Mouse (Mus musculus) liver, adult 2 months (tissue): ENCODE measurements around the gene Gm10600. TPM values are rescaled to one million over a fixed set of nuclear protein-coding genes. Genes with fewer than 3 reads are reported as not detected.
"Not testable (repeated sequence)": the region's sequence is repeated elsewhere in the genome, so short reads cannot be mapped to it uniquely, and the experiment has no call there.

Source experiments
- DNase-seq: peaks from one replicate; pipeline ENCODE4 v3.0.0-alpha.2; 2011; ENCODE audit warnings: low read depth, low spot score; ENCODE audit errors: extremely low read depth
- H3K27ac ChIP-seq: fragments of 200-500 bp; replicated peaks from 2 replicates; pipeline ENCODE4 v1.5.1; 2012; ENCODE audit warnings: low read depth, mild to moderate bottlenecking, control low read depth, inconsistent platforms, low read length; ENCODE audit not compliant: insufficient read depth
- H3K27me3 ChIP-seq: fragments of 200-500 bp; 2 replicates; pipeline ENCODE4 v1.6.1; 2012; ENCODE audit warnings: mild to moderate bottlenecking, moderate library complexity, low read length, inconsistent platforms; ENCODE audit not compliant: control insufficient read depth, insufficient read depth
- H3K36me3 ChIP-seq: fragments of 200-500 bp; 2 replicates; pipeline ENCODE4 v1.6.1; 2012; ENCODE audit warnings: low read length, inconsistent platforms; ENCODE audit not compliant: control insufficient read depth, insufficient read depth
- H3K4me1 ChIP-seq: fragments of 200-500 bp; 2 replicates; pipeline ENCODE4 v1.6.1; 2011; ENCODE audit warnings: low read length; ENCODE audit not compliant: control insufficient read depth, insufficient read depth
- H3K4me3 ChIP-seq: fragments of 200-500 bp; 2 replicates; pipeline ENCODE4 v1.5.1; 2011; ENCODE audit warnings: low read depth, mild to moderate bottlenecking, control low read depth, low read length, moderate library complexity; ENCODE audit not compliant: insufficient read depth
- H3K79me2 ChIP-seq: fragments of 200-500 bp; 2 replicates; pipeline ENCODE4 v1.6.1; 2012; ENCODE audit warnings: inconsistent platforms, mild to moderate bottlenecking, low read length, moderate library complexity; ENCODE audit not compliant: control insufficient read depth, insufficient read depth
- H3K9ac ChIP-seq: fragments of 200-500 bp; 2 replicates; pipeline ENCODE4 v1.6.1; 2012; ENCODE audit warnings: low read depth, mild to moderate bottlenecking, control low read depth, inconsistent platforms, low read length
- WGBS: fragments of 180-500 bp; shearing (Covaris S2); methylation state at CpG from one replicate; pipeline ENCODE4 v1.1.7; 2018; 5-methylcytosine and 5-hydroxymethylcytosine counted together
- polyA plus RNA-seq: library from polyadenylated mRNA; depleted of rRNA; stranded (reverse); fragments of >200 nt; gene quantifications from 2 replicates; pipeline ENCODE4 v1.2.3, GENCODE M21; 2012; rRNA removed
- total RNA-seq: library from RNA; depleted of rRNA; stranded (reverse); fragments of >200 nt; gene quantifications from 2 replicates; pipeline ENCODE4 v1.2.3, GENCODE M21; 2014; rRNA removed

Gene Gm10600
- not detected in 2 replicates for total RNA-seq
- not detected in 2 replicates for polyA plus RNA-seq

DNA sequence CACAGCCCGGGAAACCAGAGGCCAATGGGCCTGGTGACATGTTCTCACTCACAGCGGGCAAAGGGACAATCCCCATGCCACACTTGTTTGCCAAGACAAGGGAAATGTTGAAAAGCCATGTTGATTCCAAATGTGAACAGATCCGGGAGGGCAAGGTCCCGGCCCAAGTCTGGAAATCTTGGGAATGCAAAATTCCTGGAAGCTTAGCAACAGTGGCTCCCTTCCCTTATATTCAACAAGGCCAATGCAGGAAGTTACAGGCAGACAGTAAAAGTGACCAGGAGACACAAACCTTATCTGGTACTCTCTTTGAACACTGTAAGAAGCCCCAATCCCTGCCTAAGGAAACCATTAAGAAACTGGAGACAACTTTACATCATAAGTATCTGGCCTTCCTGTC is at the start of gene Gm10600:
TSS of gene Gm10600 (plus strand) at position 301 of the 400 bp plus-strand sequence.
- not testable (repeated sequence) for H3K27ac ChIP-seq, H3K4me3 ChIP-seq, H3K9ac ChIP-seq, DNase-seq, H3K79me2 ChIP-seq, H3K36me3 ChIP-seq, H3K27me3 ChIP-seq, H3K4me1 ChIP-seq
- WGBS = no CpG with 5 or more reads among the region's 4 CpGs

DNA sequence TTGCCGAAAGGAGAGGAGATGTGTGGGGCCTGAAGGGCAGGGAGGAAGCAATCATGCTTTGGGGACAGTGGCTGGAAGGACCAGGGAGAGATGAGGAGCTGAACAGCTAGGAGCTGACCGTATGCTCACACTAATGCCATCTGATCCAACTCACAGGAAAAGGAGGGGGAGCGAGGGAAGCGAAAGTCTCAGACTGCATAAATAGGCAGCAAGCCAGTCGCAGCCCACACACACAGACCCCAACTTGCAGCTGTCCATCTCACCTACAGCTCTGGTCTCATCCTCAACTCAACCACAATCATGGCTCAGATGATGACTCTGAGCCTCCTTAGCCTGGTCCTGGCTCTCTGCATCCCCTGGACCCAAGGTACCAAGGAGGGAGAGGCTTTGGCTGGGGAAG is 15.0 kb downstream of the Gm10600 start, which contains the start of gene Ccl21b:
TSS of gene Ccl21b (plus strand) at position 301 of the 400 bp plus-strand sequence.
- not testable (repeated sequence) for H3K27me3 ChIP-seq, H3K4me3 ChIP-seq, DNase-seq, H3K4me1 ChIP-seq, H3K9ac ChIP-seq, H3K79me2 ChIP-seq, H3K27ac ChIP-seq, H3K36me3 ChIP-seq
- no CpG with 5 or more reads among the region's 5 CpGs for whole genome bisulfite sequencing

Other genes with a start within 250 kb of the Gm10600 start
- gene Gm21093, start 205.9 kb upstream of the Gm10600 start, total RNA-seq = not detected in 2 replicates
- not detected in 2 replicates for gene Gm21093, start 205.9 kb upstream of the Gm10600 start, polyA plus RNA-seq
- not detected in 2 replicates for gene Gm3893, start 149.4 kb upstream of the Gm10600 start, total RNA-seq
- not detected in 2 replicates for gene Gm3893, start 149.4 kb upstream of the Gm10600 start, polyA plus RNA-seq
- 0.92 TPM in 1 of 2 replicates, not detected in the other for gene Gm13304, start 125.8 kb upstream of the Gm10600 start, total RNA-seq
- not detected in 2 replicates for gene Gm13304, start 125.8 kb upstream of the Gm10600 start, polyA plus RNA-seq
- not detected in 2 replicates for gene Gm13306, start 87.2 kb upstream of the Gm10600 start, total RNA-seq
- gene Gm13306, start 87.2 kb upstream of the Gm10600 start, polyA plus RNA-seq = not detected in 2 replicates
- not detected in 2 replicates for gene Gm13305, start 72.0 kb upstream of the Gm10600 start, total RNA-seq
- 0.10 TPM in 1 of 2 replicates, not detected in the other for gene Gm13305, start 72.0 kb upstream of the Gm10600 start, polyA plus RNA-seq
- gene Ccl21b, start 15.1 kb downstream of the Gm10600 start, total RNA-seq = not detected in 2 replicates
- not detected in 2 replicates for gene Ccl21b, start 15.1 kb downstream of the Gm10600 start, polyA plus RNA-seq
- not detected in 2 replicates for gene Gm21953, start 53.6 kb downstream of the Gm10600 start, total RNA-seq
- gene Gm21953, start 53.6 kb downstream of the Gm10600 start, polyA plus RNA-seq = not detected in 2 replicates
- gene Fam205a3, start 77.7 kb downstream of the Gm10600 start, total RNA-seq = not detected in 2 replicates
- not detected in 2 replicates for gene Fam205a3, start 77.7 kb downstream of the Gm10600 start, polyA plus RNA-seq
- not detected in 2 replicates for gene Gm21586, start 198.7 kb downstream of the Gm10600 start, total RNA-seq
- not detected in 2 replicates for gene Gm21586, start 198.7 kb downstream of the Gm10600 start, polyA plus RNA-seq
- not detected in 2 replicates for gene Gm2163, start 226.1 kb downstream of the Gm10600 start, total RNA-seq
- gene Gm2163, start 226.1 kb downstream of the Gm10600 start, polyA plus RNA-seq = not detected in 2 replicates